Comparison of ENCODE assay signal across 8 mouse cellular contexts in genomic region chr9:21758576-21759529, GRCm38 (mm10). TPM values are rescaled to one million over a fixed set of nuclear protein-coding genes. Genes with fewer than 3 reads are reported as not detected.
DNase-seq lines count a peak whose midpoint lies in the region; ATAC-seq and TF ChIP-seq lines count a peak whose summit lies in the region.

No protein-coding gene starts in this region.

- peak overlapping the region; percentile 91 for H3K4me3 ChIP-seq in heart, embryonic 10.5 days
- H3K4me3 ChIP-seq in ES-Bruce4 (ENCODE audit: low read depth, low read length), result peak overlapping the region; percentile 74
- peak overlapping the region; percentile 78 for H3K4me3 ChIP-seq in forebrain, embryonic 15.5 days
- peak overlapping the region; percentile 93 for H3K4me3 ChIP-seq in liver, embryonic 16.5 days (ENCODE audit: low read depth, low read length)

- peak overlapping the region; percentile 97; the same call in 1 of the 2 replicates for H3K27ac ChIP-seq in heart, embryonic 10.5 days
- H3K27ac ChIP-seq in ES-Bruce4 (ENCODE audit: insufficient read depth, low read length), result no peak overlapping the region
- H3K27ac ChIP-seq in forebrain, embryonic 15.5 days (replicated peaks), result no peak overlapping the region
- no peak overlapping the region for H3K27ac ChIP-seq in liver, embryonic 16.5 days (ENCODE audit: low read length)

- TF ChIP-seq CTCF in ES-Bruce4 (IDR thresholded peaks at IDR 0.05; ENCODE audit: low read depth, low read length), result no peak

- peaks cover 49% of the 10 kb centered on the region for H3K4me1 ChIP-seq in heart, embryonic 10.5 days
- H3K4me1 ChIP-seq in ES-Bruce4 (ENCODE audit: control insufficient read depth, insufficient read depth, low read length), result peaks cover 7% of the 10 kb centered on the region
- H3K4me1 ChIP-seq in forebrain, embryonic 15.5 days, result peaks cover 19% of the 10 kb centered on the region
- H3K4me1 ChIP-seq in liver, embryonic 16.5 days (ENCODE audit: control insufficient read depth, low read depth, low read length), result peaks cover 32% of the 10 kb centered on the region

- intact Hi-C loops in heart, postnatal 25 days (cut with DNase I), result no loop called here

- H3K27me3 ChIP-seq in heart, embryonic 10.5 days (ENCODE audit: insufficient read depth, poor library complexity, severe bottlenecking), result no peaks in the 10 kb centered on the region
- no peaks in the 10 kb centered on the region for H3K27me3 ChIP-seq in ES-Bruce4 (ENCODE audit: control insufficient read depth, insufficient read depth, low read length, poor library complexity, severe bottlenecking)
- H3K27me3 ChIP-seq in forebrain, embryonic 15.5 days, result no peaks in the 10 kb centered on the region
- no peaks in the 10 kb centered on the region for H3K27me3 ChIP-seq in liver, embryonic 16.5 days (ENCODE audit: control insufficient read depth, insufficient read depth, low read depth, low read length)

- TF ChIP-seq POLR2A in ES-Bruce4 (IDR thresholded peaks at IDR 0.05; ENCODE audit: insufficient read depth, low read length), result no peak

- TF ChIP-seq EP300 in ES-Bruce4 (IDR thresholded peaks at IDR 0.05; ENCODE audit: insufficient read depth, low read depth, low read length), result no peak

- H3K9ac ChIP-seq in ES-Bruce4 (ENCODE audit: low read depth, poor library complexity, severe bottlenecking), result peak overlapping the region; percentile 88
- H3K9ac ChIP-seq in forebrain, embryonic 15.5 days (replicated peaks), result peak overlapping the region; percentile 62; the same call in 1 of the 2 replicates
- peak overlapping the region; percentile 93 for H3K9ac ChIP-seq in liver, embryonic 16.5 days (ENCODE audit: low read depth, low read length)

- H3K4me2 ChIP-seq in forebrain, embryonic 15.5 days (replicated peaks), result peak overlapping the region; percentile 92
- peak overlapping the region; percentile 64 for H3K4me2 ChIP-seq in liver, embryonic 16.5 days (ENCODE audit: low read depth, low read length)

- peaks cover 38% of the 10 kb centered on the region for H3K36me3 ChIP-seq in heart, embryonic 10.5 days
- H3K36me3 ChIP-seq in ES-Bruce4 (ENCODE audit: control insufficient read depth, insufficient read depth, low read length, poor library complexity, severe bottlenecking), result peaks cover 4% of the 10 kb centered on the region; the same call in 1 of the 2 replicates
- no peaks in the 10 kb centered on the region for H3K36me3 ChIP-seq in forebrain, embryonic 15.5 days
- peaks cover 18% of the 10 kb centered on the region for H3K36me3 ChIP-seq in liver, embryonic 16.5 days (ENCODE audit: control insufficient read depth, insufficient read depth)

- DNase-seq in heart, embryonic 10.5 days (ENCODE audit: low spot score), result no peak
- no peak for DNase-seq in heart, postnatal 25 days (ENCODE audit: low spot score)
- no peak for DNase-seq in yolk sac, embryonic 10.5 days (ENCODE audit: low spot score)
- no peak for DNase-seq in c-Kit-positive CD71-positive TER-119-positive erythroid progenitor cells, embryonic 14.5 days (ENCODE audit: low spot score)
- DNase-seq in thymus, postnatal 14 days, result no peak

- WGBS in heart, embryonic 10.5 days, result 60% methylated on average over 14 of the region's 14 CpGs
- 50% methylated on average over 14 of the region's 14 CpGs for WGBS in forebrain, embryonic 15.5 days
- WGBS in liver, embryonic 16.5 days (ENCODE audit: insufficient replicate concordance), result 54% methylated on average over 14 of the region's 14 CpGs

- ATAC-seq in forebrain, embryonic 15.5 days (replicated peaks), result no peak
- ATAC-seq in liver, embryonic 16.5 days (ENCODE audit: low read depth), result no peak

- H3K9me3 ChIP-seq in heart, embryonic 10.5 days, result no peaks in the 10 kb centered on the region
- H3K9me3 ChIP-seq in ES-Bruce4 (replicated peaks; ENCODE audit: control insufficient read depth, insufficient read depth, low read length, poor library complexity, severe bottlenecking), result no peaks in the 10 kb centered on the region
- H3K9me3 ChIP-seq in forebrain, embryonic 15.5 days, result no peaks in the 10 kb centered on the region
- no peaks in the 10 kb centered on the region for H3K9me3 ChIP-seq in liver, embryonic 16.5 days (replicated peaks; ENCODE audit: control insufficient read depth, low read length)

RNA-seq across cellular contexts. Expression of gene Spc24, which starts 1.2 kb away (rescaled TPM):
- 112 and 160 TPM in 2 replicates for polyA plus RNA-seq in heart, embryonic 10.5 days (2016; fragmentation: Nextera tagmentation; extraction: Ambion mirVana)
- 1 to 10 TPM; 3.2 to 4.0 TPM for total RNA-seq in heart, postnatal 25 days (2021)
- polyA plus RNA-seq in ES-Bruce4 (2011; ENCODE audit: insufficient read depth, insufficient read length, low read depth, missing spikeins), result 56.6 and 62.5 TPM in 2 replicates
- 41.7 and 55.9 TPM in 2 replicates for polyA plus RNA-seq in forebrain, embryonic 15.5 days (2015; fragmentation: Nextera tagmentation; extraction: Ambion mirVana)
- 68.0 and 75.7 TPM in 2 replicates for polyA plus RNA-seq in liver, embryonic 16.5 days (2015; fragmentation: Nextera tagmentation; extraction: Ambion mirVana)

RNA-seq across cellular contexts. Expression of gene Ldlr, which starts 35.6 kb away (rescaled TPM):
- 36.6 and 42.9 TPM in 2 replicates for polyA plus RNA-seq in heart, embryonic 10.5 days (2016; fragmentation: Nextera tagmentation; extraction: Ambion mirVana)
- total RNA-seq in heart, postnatal 25 days (2021), result 1 to 10 TPM; 2.7 to 3.1 TPM
- 79.3 and 80.6 TPM in 2 replicates for polyA plus RNA-seq in ES-Bruce4 (2011; ENCODE audit: insufficient read depth, insufficient read length, low read depth, missing spikeins)
- 15.9 and 17.3 TPM in 2 replicates for polyA plus RNA-seq in forebrain, embryonic 15.5 days (2015; fragmentation: Nextera tagmentation; extraction: Ambion mirVana)
- 23.9 and 29.3 TPM in 2 replicates for polyA plus RNA-seq in liver, embryonic 16.5 days (2015; fragmentation: Nextera tagmentation; extraction: Ambion mirVana)

RNA-seq across cellular contexts. Expression of gene Kank2, which starts 39.7 kb away (rescaled TPM):
- polyA plus RNA-seq in heart, embryonic 10.5 days (2016; fragmentation: Nextera tagmentation; extraction: Ambion mirVana), result 16.4 and 16.9 TPM in 2 replicates
- total RNA-seq in heart, postnatal 25 days (2021), result 10 to 100 TPM; 52.5 to 58.0 TPM
- 62.3 and 63.5 TPM in 2 replicates for polyA plus RNA-seq in ES-Bruce4 (2011; ENCODE audit: insufficient read depth, insufficient read length, low read depth, missing spikeins)
- 2.9 and 3.7 TPM in 2 replicates for polyA plus RNA-seq in forebrain, embryonic 15.5 days (2015; fragmentation: Nextera tagmentation; extraction: Ambion mirVana)
- polyA plus RNA-seq in liver, embryonic 16.5 days (2015; fragmentation: Nextera tagmentation; extraction: Ambion mirVana), result 3.8 and 5.0 TPM in 2 replicates
